Mouse (Mus musculus) embryonic fibroblast, embryonic 13.5 days (primary cell): ENCODE results near the gene Cdhr1.

Experiments used
- CTCF ChIP-seq: IDR thresholded peaks from 2 replicates; pipeline ENCODE4 v1.5.1; 2011; ENCODE audit warnings: mild to moderate bottlenecking, control low read depth, low read length, moderate library complexity, borderline replicate concordance; ENCODE audit not compliant: insufficient read depth
- POLR2A ChIP-seq: IDR thresholded peaks from 2 replicates; pipeline ENCODE4 v1.6.1; 2011; ENCODE audit warnings: low read depth, mild to moderate bottlenecking, control low read depth, low read length, moderate library complexity

GRCm38 (mm10) chr14:37135671-37136070 lies 37.5 kb upstream of the Cdhr1 start:
- TF ChIP-seq POLR2A (no peak), CTCF (no peak)
